Mouse (Mus musculus): ENCODE measurements around the gene Otos. TPM values are rescaled to one million over a fixed set of nuclear protein-coding genes. Genes with fewer than 3 reads are reported as not detected.
A peak's percentile ranks its signal among the peaks of the same experiment; 100 is the strongest.

Gene Otos
- polyA plus RNA-seq, 1 experiment: not detected

GRCm38 (mm10) chr1:92648197-92648596, 444 bp downstream of the Otos start:
- H3K4me3 ChIP-seq (ENCODE audit: insufficient read depth, low read length): no peak overlapping the region
- TF ChIP-seq POLR2A (IDR thresholded peaks at IDR 0.05; ENCODE audit: low read depth, low read length) (no peak), CTCF (IDR thresholded peaks at IDR 0.05; ENCODE audit: borderline replicate concordance, insufficient read depth, low read length) (no peak)
- no peak overlapping the region for H3K27ac ChIP-seq (ENCODE audit: insufficient read depth, low read length)
- no peaks in the 10 kb centered on the region for H3K4me1 ChIP-seq (ENCODE audit: control insufficient read depth, insufficient read depth, low read length)

- Histone ChIP-seq H3K27ac (ENCODE audit: insufficient read depth, low read length) (no peak overlapping the region), H3K4me3 (ENCODE audit: insufficient read depth, low read length) (no peak overlapping the region), H3K4me1 (ENCODE audit: control insufficient read depth, insufficient read depth, low read length) (no peaks in the 10 kb centered on the region)
- TF ChIP-seq POLR2A (IDR thresholded peaks at IDR 0.05; ENCODE audit: low read depth, low read length) (no peak), CTCF (IDR thresholded peaks at IDR 0.05; ENCODE audit: borderline replicate concordance, insufficient read depth, low read length) (peak; percentile 71; the same call in 1 of the 2 replicates)
These were observed 889 bp downstream of the Otos start for GRCm38 (mm10) chr1:92647752-92648151.

GRCm38 (mm10) chr1:92647026-92647425, 1.6 kb downstream of the Otos start:
- H3K4me1 ChIP-seq (ENCODE audit: control insufficient read depth, insufficient read depth, low read length): no peaks in the 10 kb centered on the region
- TF ChIP-seq POLR2A (IDR thresholded peaks at IDR 0.05; ENCODE audit: low read depth, low read length): no peak
- H3K27ac ChIP-seq (ENCODE audit: insufficient read depth, low read length): no peak overlapping the region
- no peak overlapping the region for H3K4me3 ChIP-seq (ENCODE audit: insufficient read depth, low read length)

GRCm38 (mm10) chr1:92646601-92647000, 2.0 kb downstream of the Otos start:
- no peaks in the 10 kb centered on the region for H3K4me1 ChIP-seq (ENCODE audit: control insufficient read depth, insufficient read depth, low read length)
- TF ChIP-seq POLR2A (IDR thresholded peaks at IDR 0.05; ENCODE audit: low read depth, low read length) (no peak), CTCF (IDR thresholded peaks at IDR 0.05; ENCODE audit: borderline replicate concordance, insufficient read depth, low read length) (no peak)
- H3K4me3 ChIP-seq (ENCODE audit: insufficient read depth, low read length): no peak overlapping the region
- H3K27ac ChIP-seq (ENCODE audit: insufficient read depth, low read length): no peak overlapping the region

GRCm38 (mm10) chr1:92646111-92646510, 2.5 kb downstream of the Otos start:
- Histone ChIP-seq H3K4me3 (ENCODE audit: insufficient read depth, low read length) (no peak overlapping the region), H3K4me1 (ENCODE audit: control insufficient read depth, insufficient read depth, low read length) (no peaks in the 10 kb centered on the region), H3K27ac (ENCODE audit: insufficient read depth, low read length) (no peak overlapping the region)
- TF ChIP-seq CTCF (IDR thresholded peaks at IDR 0.05; ENCODE audit: borderline replicate concordance, insufficient read depth, low read length): no peak
- no peak for TF ChIP-seq POLR2A (IDR thresholded peaks at IDR 0.05; ENCODE audit: low read depth, low read length)

- Histone ChIP-seq H3K4me3 (ENCODE audit: insufficient read depth, low read length) (no peak overlapping the region), H3K4me1 (ENCODE audit: control insufficient read depth, insufficient read depth, low read length) (no peaks in the 10 kb centered on the region), H3K27ac (ENCODE audit: insufficient read depth, low read length) (no peak overlapping the region)
- TF ChIP-seq POLR2A (IDR thresholded peaks at IDR 0.05; ENCODE audit: low read depth, low read length) (no peak), CTCF (IDR thresholded peaks at IDR 0.05; ENCODE audit: borderline replicate concordance, insufficient read depth, low read length) (no peak)
These were observed 3.7 kb downstream of the Otos start for GRCm38 (mm10) chr1:92644916-92645315.

- Histone ChIP-seq H3K4me1 (ENCODE audit: control insufficient read depth, insufficient read depth, low read length) (no peaks in the 10 kb centered on the region), H3K27ac (ENCODE audit: insufficient read depth, low read length) (no peak overlapping the region), H3K4me3 (ENCODE audit: insufficient read depth, low read length) (no peak overlapping the region)
- no peak for TF ChIP-seq CTCF (IDR thresholded peaks at IDR 0.05; ENCODE audit: borderline replicate concordance, insufficient read depth, low read length)
- TF ChIP-seq POLR2A (IDR thresholded peaks at IDR 0.05; ENCODE audit: low read depth, low read length): no peak
These were observed 5.0 kb downstream of the Otos start for GRCm38 (mm10) chr1:92643691-92644090.

GRCm38 (mm10) chr1:92641514-92642272, 6.9 kb downstream of the Otos start, which contains the start of gene Cops9:
TSS of gene Cops9 (minus strand) at chr1:92641985.
- Histone ChIP-seq H3K4me1 (ENCODE audit: control insufficient read depth, insufficient read depth, low read length) (no peaks in the 10 kb centered on the region), H3K4me3 (ENCODE audit: insufficient read depth, low read length) (peak within 1 kb of the TSS; percentile 84), H3K27ac (ENCODE audit: insufficient read depth, low read length) (no peak within 1 kb of the TSS)
- peak; percentile 85 for TF ChIP-seq POLR2A (IDR thresholded peaks at IDR 0.05; ENCODE audit: low read depth, low read length)
- no peak for TF ChIP-seq CTCF (IDR thresholded peaks at IDR 0.05; ENCODE audit: borderline replicate concordance, insufficient read depth, low read length)

GRCm38 (mm10) chr1:92640393-92640792, 8.2 kb downstream of the Otos start:
- TF ChIP-seq CTCF (IDR thresholded peaks at IDR 0.05; ENCODE audit: borderline replicate concordance, insufficient read depth, low read length) (no peak), POLR2A (IDR thresholded peaks at IDR 0.05; ENCODE audit: low read depth, low read length) (no peak)
- no peak overlapping the region for H3K27ac ChIP-seq (ENCODE audit: insufficient read depth, low read length)
- no peak overlapping the region for H3K4me3 ChIP-seq (ENCODE audit: insufficient read depth, low read length)
- H3K4me1 ChIP-seq (ENCODE audit: control insufficient read depth, insufficient read depth, low read length): no peaks in the 10 kb centered on the region

- no peaks in the 10 kb centered on the region for H3K4me1 ChIP-seq (ENCODE audit: control insufficient read depth, insufficient read depth, low read length)
- no peak overlapping the region for H3K4me3 ChIP-seq (ENCODE audit: insufficient read depth, low read length)
- H3K27ac ChIP-seq (ENCODE audit: insufficient read depth, low read length): no peak overlapping the region
- TF ChIP-seq CTCF (IDR thresholded peaks at IDR 0.05; ENCODE audit: borderline replicate concordance, insufficient read depth, low read length) (no peak), POLR2A (IDR thresholded peaks at IDR 0.05; ENCODE audit: low read depth, low read length) (no peak)
These were observed 9.9 kb downstream of the Otos start for GRCm38 (mm10) chr1:92638736-92639135.

Measured in embryonic fibroblast, embryonic 13.5 days (primary cell).